Mouse (Mus musculus): ENCODE measurements at regions not wholly inside any gene's neighbourhood (a gene's known extent, or its start where the extent isn't known, plus 50 kb on each side); places are given as distances from the start of the nearest gene placed in this dataset.

GRCm38 (mm10) chr5:28611885-28612284 is 144.8 kb upstream of the Shh start:
- Histone ChIP-seq H3K27ac (ENCODE audit: insufficient read depth, low read length) (no peak overlapping the region), H3K27me3 (ENCODE audit: control insufficient read depth, insufficient read depth, low read length, poor library complexity, severe bottlenecking) (no peaks in the 10 kb centered on the region), H3K9ac (ENCODE audit: low read depth, poor library complexity, severe bottlenecking) (no peak overlapping the region), H3K9me3 (replicated peaks; ENCODE audit: control insufficient read depth, insufficient read depth, low read length, poor library complexity, severe bottlenecking) (no peaks in the 10 kb centered on the region), H3K4me1 (ENCODE audit: control insufficient read depth, insufficient read depth, low read length) (no peaks in the 10 kb centered on the region), H3K36me3 (ENCODE audit: control insufficient read depth, insufficient read depth, low read length, poor library complexity, severe bottlenecking) (no peaks in the 10 kb centered on the region), H3K4me3 (ENCODE audit: low read depth, low read length) (no peak overlapping the region)
- TF ChIP-seq CTCF (IDR thresholded peaks at IDR 0.05; ENCODE audit: low read depth, low read length), result no peak
- no peak for TF ChIP-seq EP300 (IDR thresholded peaks at IDR 0.05; ENCODE audit: insufficient read depth, low read depth, low read length)
- no peak for TF ChIP-seq POLR2A (IDR thresholded peaks at IDR 0.05; ENCODE audit: insufficient read depth, low read length)

GRCm38 (mm10) chr5:28596537-28597314 is 129.7 kb upstream of the Shh start:
- H3K4me1 ChIP-seq (ENCODE audit: control insufficient read depth, insufficient read depth, low read length), result no peaks in the 10 kb centered on the region
- H3K4me3 ChIP-seq (ENCODE audit: low read depth, low read length), result no peak overlapping the region
- H3K27ac ChIP-seq (ENCODE audit: insufficient read depth, low read length), result no peak overlapping the region
- H3K9ac ChIP-seq (ENCODE audit: low read depth, poor library complexity, severe bottlenecking), result no peak overlapping the region
- TF ChIP-seq CTCF (IDR thresholded peaks at IDR 0.05; ENCODE audit: low read depth, low read length), result no peak
- H3K36me3 ChIP-seq (ENCODE audit: control insufficient read depth, insufficient read depth, low read length, poor library complexity, severe bottlenecking), result no peaks in the 10 kb centered on the region
- H3K27me3 ChIP-seq (ENCODE audit: control insufficient read depth, insufficient read depth, low read length, poor library complexity, severe bottlenecking), result no peaks in the 10 kb centered on the region
- H3K9me3 ChIP-seq (replicated peaks; ENCODE audit: control insufficient read depth, insufficient read depth, low read length, poor library complexity, severe bottlenecking), result no peaks in the 10 kb centered on the region

DNA sequence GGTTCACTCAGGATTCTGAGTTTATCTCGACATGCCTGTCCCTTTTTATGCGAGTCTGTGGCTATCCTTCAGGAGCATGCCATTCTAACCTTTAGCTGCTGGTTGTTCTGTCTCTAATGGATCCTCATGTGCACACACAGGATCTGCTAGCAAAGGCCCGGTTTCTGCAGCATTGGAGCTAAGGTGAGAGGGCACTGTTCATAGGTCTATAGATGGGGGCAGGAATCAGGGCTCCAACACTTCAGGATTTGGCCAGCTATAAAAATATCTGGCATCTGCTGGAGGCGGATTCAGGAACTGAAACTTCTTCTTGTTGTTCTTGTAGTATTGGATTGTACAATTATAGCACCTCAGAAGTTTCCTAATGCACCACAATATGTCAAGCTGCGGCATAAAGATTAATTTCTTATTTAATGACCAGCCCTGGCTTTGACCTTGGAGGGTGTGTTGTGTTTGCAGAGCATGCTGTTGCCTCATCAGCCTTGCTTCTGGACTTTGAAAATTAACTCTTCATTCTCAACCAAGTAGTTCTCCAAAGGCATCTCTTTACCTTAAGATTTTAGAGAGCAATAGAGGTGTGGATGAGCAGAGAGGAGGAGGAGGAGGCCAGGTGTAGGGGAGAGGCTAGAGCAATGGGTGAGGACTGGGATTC is 104.4 kb upstream of the Shh start:
- H3K4me3 ChIP-seq (ENCODE audit: low read depth, low read length), result no peak overlapping the region
- H3K36me3 ChIP-seq (ENCODE audit: control insufficient read depth, insufficient read depth, low read length, poor library complexity, severe bottlenecking), result no peaks in the 10 kb centered on the region
- no peak overlapping the region for H3K9ac ChIP-seq (ENCODE audit: low read depth, poor library complexity, severe bottlenecking)
- H3K4me1 ChIP-seq (ENCODE audit: control insufficient read depth, insufficient read depth, low read length), result no peaks in the 10 kb centered on the region
- no peak for TF ChIP-seq EP300 (IDR thresholded peaks at IDR 0.05; ENCODE audit: insufficient read depth, low read depth, low read length)
- H3K27me3 ChIP-seq (ENCODE audit: control insufficient read depth, insufficient read depth, low read length, poor library complexity, severe bottlenecking), result no peaks in the 10 kb centered on the region
- H3K9me3 ChIP-seq (replicated peaks; ENCODE audit: control insufficient read depth, insufficient read depth, low read length, poor library complexity, severe bottlenecking), result no peaks in the 10 kb centered on the region
- H3K27ac ChIP-seq (ENCODE audit: insufficient read depth, low read length), result no peak overlapping the region

GRCm38 (mm10) chr5:28568417-28568816 is 101.4 kb upstream of the Shh start:
- Histone ChIP-seq H3K9me3 (replicated peaks; ENCODE audit: control insufficient read depth, insufficient read depth, low read length, poor library complexity, severe bottlenecking) (no peaks in the 10 kb centered on the region), H3K27me3 (ENCODE audit: control insufficient read depth, insufficient read depth, low read length, poor library complexity, severe bottlenecking) (no peaks in the 10 kb centered on the region), H3K9ac (ENCODE audit: low read depth, poor library complexity, severe bottlenecking) (no peak overlapping the region), H3K27ac (ENCODE audit: insufficient read depth, low read length) (no peak overlapping the region), H3K4me3 (ENCODE audit: low read depth, low read length) (no peak overlapping the region), H3K36me3 (ENCODE audit: control insufficient read depth, insufficient read depth, low read length, poor library complexity, severe bottlenecking) (no peaks in the 10 kb centered on the region), H3K4me1 (ENCODE audit: control insufficient read depth, insufficient read depth, low read length) (no peaks in the 10 kb centered on the region)
- TF ChIP-seq EP300 (IDR thresholded peaks at IDR 0.05; ENCODE audit: insufficient read depth, low read depth, low read length) (no peak), CTCF (IDR thresholded peaks at IDR 0.05; ENCODE audit: low read depth, low read length) (no peak), POLR2A (IDR thresholded peaks at IDR 0.05; ENCODE audit: insufficient read depth, low read length) (no peak)

DNA sequence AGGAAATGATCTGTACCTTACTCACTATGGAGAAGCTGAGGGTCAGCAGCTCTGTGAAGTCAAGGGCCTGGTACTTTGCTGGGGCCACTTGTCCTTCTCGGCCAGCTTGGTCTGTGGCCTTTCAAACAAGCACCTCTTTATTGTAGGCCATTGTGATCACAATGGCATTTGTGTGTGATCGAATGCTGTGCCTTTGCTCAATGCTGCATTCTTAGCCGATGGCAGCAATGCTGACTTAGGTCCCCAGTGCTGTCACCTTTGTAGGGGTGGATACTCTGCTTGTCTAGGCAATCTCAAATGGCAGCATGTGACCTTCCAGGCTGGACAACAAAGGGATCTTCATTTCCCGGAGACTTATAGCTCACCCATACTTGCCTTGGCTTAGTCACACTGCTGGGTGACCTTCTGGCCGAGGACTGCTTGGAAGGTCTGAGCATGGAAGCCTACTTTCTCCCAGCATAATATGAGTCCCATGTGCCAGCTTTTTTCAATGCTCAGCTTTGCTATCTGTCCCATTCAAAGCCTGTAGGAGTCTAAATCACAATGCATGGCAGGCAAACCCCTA is 100.4 kb upstream of the Shh start:
- no peaks in the 10 kb centered on the region for H3K9me3 ChIP-seq (replicated peaks; ENCODE audit: control insufficient read depth, insufficient read depth, low read length, poor library complexity, severe bottlenecking)
- H3K9ac ChIP-seq (ENCODE audit: low read depth, poor library complexity, severe bottlenecking), result no peak overlapping the region
- no peak overlapping the region for H3K27ac ChIP-seq (ENCODE audit: insufficient read depth, low read length)
- no peaks in the 10 kb centered on the region for H3K36me3 ChIP-seq (ENCODE audit: control insufficient read depth, insufficient read depth, low read length, poor library complexity, severe bottlenecking)
- H3K4me1 ChIP-seq (ENCODE audit: control insufficient read depth, insufficient read depth, low read length), result no peaks in the 10 kb centered on the region
- no peak overlapping the region for H3K4me3 ChIP-seq (ENCODE audit: low read depth, low read length)
- H3K27me3 ChIP-seq (ENCODE audit: control insufficient read depth, insufficient read depth, low read length, poor library complexity, severe bottlenecking), result no peaks in the 10 kb centered on the region
- TF ChIP-seq POLR2A (IDR thresholded peaks at IDR 0.05; ENCODE audit: insufficient read depth, low read length) (no peak), EP300 (IDR thresholded peaks at IDR 0.05; ENCODE audit: insufficient read depth, low read depth, low read length) (no peak), CTCF (IDR thresholded peaks at IDR 0.05; ENCODE audit: low read depth, low read length) (no peak)

- no peak for TF ChIP-seq CTCF (IDR thresholded peaks at IDR 0.05; ENCODE audit: low read depth, low read length)
- no peak for TF ChIP-seq POLR2A (IDR thresholded peaks at IDR 0.05; ENCODE audit: insufficient read depth, low read length)
- TF ChIP-seq EP300 (IDR thresholded peaks at IDR 0.05; ENCODE audit: insufficient read depth, low read depth, low read length), result no peak
- H3K27ac ChIP-seq (ENCODE audit: insufficient read depth, low read length), result no peak overlapping the region
- no peaks in the 10 kb centered on the region for H3K27me3 ChIP-seq (ENCODE audit: control insufficient read depth, insufficient read depth, low read length, poor library complexity, severe bottlenecking)
- H3K4me3 ChIP-seq (ENCODE audit: low read depth, low read length), result no peak overlapping the region
- no peaks in the 10 kb centered on the region for H3K9me3 ChIP-seq (replicated peaks; ENCODE audit: control insufficient read depth, insufficient read depth, low read length, poor library complexity, severe bottlenecking)
- H3K9ac ChIP-seq (ENCODE audit: low read depth, poor library complexity, severe bottlenecking), result no peak overlapping the region
- no peaks in the 10 kb centered on the region for H3K4me1 ChIP-seq (ENCODE audit: control insufficient read depth, insufficient read depth, low read length)
- H3K36me3 ChIP-seq (ENCODE audit: control insufficient read depth, insufficient read depth, low read length, poor library complexity, severe bottlenecking), result no peaks in the 10 kb centered on the region
These were observed 96.3 kb upstream of the Shh start for GRCm38 (mm10) chr5:28563401-28563800.

Data from ES-Bruce4 (cell line).